In genomic region chr1:163576411-163576810, GRCm38 (mm10) we compare ENCODE assay signal across 18 mouse cellular contexts.
DNase-seq lines count a peak whose midpoint lies in the region; TF ChIP-seq lines count a peak whose summit lies in the region.
"Had no signal": no experiment of that assay in that cellular context is flagged by ENCODE, and none has a peak within 500 bp of the region (broad histone marks: within the 10 kb centered on the region; RNA-seq: fewer than 3 reads in every experiment).

No protein-coding gene starts in this region.

- no peaks in the 10 kb centered on the region; the same call in 1 of the 2 replicates for H3K4me1 ChIP-seq in lung, adult 2 months (ENCODE audit: control insufficient read depth, insufficient read depth, low read length)
- H3K4me1 ChIP-seq in limb, embryonic 10.5 days: peaks cover 40% of the 10 kb centered on the region
- H3K4me1 ChIP-seq: hindbrain, embryonic 15.5 days had no signal

- no peak for TF ChIP-seq POLR2A in lung, adult 2 months (IDR thresholded peaks at IDR 0.05; ENCODE audit: borderline replicate concordance, extremely low read depth, low read depth, low read length)

- 25% methylated on average over 4 of the region's 4 CpGs for WGBS in lung, adult 2 months
- 72% methylated on average over 4 of the region's 4 CpGs for WGBS in limb, embryonic 10.5 days

- no peaks in the 10 kb centered on the region for H3K9me3 ChIP-seq in limb, embryonic 10.5 days (replicated peaks)
- H3K9me3 ChIP-seq: embryonic facial prominence, embryonic 13.5 days; forebrain, embryonic 13.5 days; heart, embryonic 13.5 days; hindbrain, embryonic 15.5 days had no signal

- TF ChIP-seq CTCF in lung, adult 2 months (IDR thresholded peaks at IDR 0.05; ENCODE audit: insufficient read depth, low read length): no peak

- H3K27me3 ChIP-seq in limb, embryonic 10.5 days (ENCODE audit: low read depth, poor library complexity, severe bottlenecking): no peaks in the 10 kb centered on the region
- H3K27me3 ChIP-seq: embryonic facial prominence, embryonic 13.5 days; forebrain, embryonic 13.5 days; heart, embryonic 13.5 days; hindbrain, embryonic 15.5 days had no signal

- H3K27ac ChIP-seq in limb, embryonic 10.5 days: peak overlapping the region; percentile 78; the same call in 1 of the 2 replicates
- H3K27ac ChIP-seq: embryonic facial prominence, embryonic 13.5 days; forebrain, embryonic 13.5 days; heart, embryonic 13.5 days; hindbrain, embryonic 15.5 days had no signal

- DNase-seq in adrenal gland, postnatal 14 days: peak; percentile 37
- no peak for DNase-seq in adrenal gland, adult 18-20 months (ENCODE audit: low spot score in 2 of 2)
- peak; percentile 9 for DNase-seq in lung, postnatal 36 days
- no peak for DNase-seq in lung, adult 2 months
- peak; percentile 71 for DNase-seq in adipocyte (ENCODE audit: low spot score)
- DNase-seq in limb, embryonic 10.5 days (ENCODE audit: low spot score): no peak
- no peak for DNase-seq in neural tube, embryonic 10.5 days (ENCODE audit: extremely low spot score, low spot score)
- DNase-seq: cerebellum, adult 9-10 months; cerebellum, postnatal 25 days; forebrain, postnatal 0 days; gastrocnemius, postnatal 36 days; heart, adult 11 months; heart, postnatal 36 days; kidney, adult 2 months had no signal

- no peaks in the 10 kb centered on the region for H3K36me3 ChIP-seq in limb, embryonic 10.5 days
- H3K36me3 ChIP-seq: embryonic facial prominence, embryonic 13.5 days; heart, embryonic 13.5 days; hindbrain, embryonic 15.5 days had no signal

- H3K4me3 ChIP-seq in lung, adult 2 months (replicated peaks; ENCODE audit: extremely low read depth, low read depth, low read length): no peak overlapping the region
- no peak overlapping the region for H3K4me3 ChIP-seq in limb, embryonic 10.5 days
- H3K4me3 ChIP-seq: embryonic facial prominence, embryonic 13.5 days; forebrain, embryonic 13.5 days; heart, embryonic 13.5 days; hindbrain, embryonic 15.5 days had no signal

Comparison
In these comparisons a context has a peak if more than half of its experiments do, and no peak if none do; other contexts are left out.
1. DNase-seq: peak in adrenal gland, postnatal 14 days (single experiment), lung, postnatal 36 days (single experiment) and adipocyte (single experiment); none in adrenal gland, adult 18-20 months (0 of 2), lung, adult 2 months (single experiment), limb, embryonic 10.5 days (single experiment) and neural tube, embryonic 10.5 days (single experiment).